Mouse (Mus musculus) midbrain, embryonic 12.5 days (tissue): ENCODE data around the gene Rgs14. TPM values are rescaled to one million over a fixed set of nuclear protein-coding genes. Genes with fewer than 3 reads are reported as not detected.

ENCODE experiments used
- ATAC-seq: fragments of 200-750 bp; cut with Nextera tagmentation; 2 replicates; pipeline ENCODE4 v1.8.0; 2017; ENCODE audit warnings: low read depth, moderate TSS enrichment, moderate library complexity; ENCODE audit not compliant: low FRiP score
- H3K27ac ChIP-seq: fragments of 300-500 bp; sonication (generic); replicated peaks from 2 replicates; pipeline ENCODE4 v1.5.1; 2016; ENCODE audit warnings: mild to moderate bottlenecking
- H3K27me3 ChIP-seq: fragments of 300-500 bp; sonication (generic); 2 replicates; pipeline ENCODE4 v1.6.1; 2016; ENCODE audit warnings: mild to moderate bottlenecking
- H3K36me3 ChIP-seq: fragments of 300-500 bp; sonication (generic); 2 replicates; pipeline ENCODE4 v1.6.1; 2016
- H3K4me1 ChIP-seq: fragments of 300-500 bp; sonication (generic); 2 replicates; pipeline ENCODE4 v1.6.1; 2016
- H3K4me2 ChIP-seq: fragments of 300-500 bp; sonication (generic); replicated peaks from 2 replicates; pipeline ENCODE4 v1.6.1; 2016; ENCODE audit warnings: mild to moderate bottlenecking, moderate library complexity
- H3K4me3 ChIP-seq: fragments of 300-500 bp; sonication (generic); 2 replicates; pipeline ENCODE4 v1.5.1; 2016; ENCODE audit warnings: mild to moderate bottlenecking
- H3K9ac ChIP-seq: fragments of 300-500 bp; sonication (generic); replicated peaks from 2 replicates; pipeline ENCODE4 v1.6.1; 2016; ENCODE audit warnings: mild to moderate bottlenecking, moderate library complexity
- H3K9me3 ChIP-seq: fragments of 300-500 bp; sonication (generic); 2 replicates; pipeline ENCODE4 v1.6.1; 2016; ENCODE audit warnings: mild to moderate bottlenecking
- WGBS: fragments of 180-500 bp; shearing (Covaris S2); methylation state at CpG from one replicate; pipeline ENCODE4 v1.1.7; 2016; 5-methylcytosine and 5-hydroxymethylcytosine counted together
- polyA plus RNA-seq: library from polyadenylated mRNA; unstranded; fragments of >200 nt; fragmentation: Nextera tagmentation; extraction: Ambion mirVana; gene quantifications from 2 replicates; pipeline ENCODE4 v1.2.1, GENCODE M21; 2016

Gene Rgs14
- 0.47 and 0.59 TPM in 2 replicates for polyA plus RNA-seq

DNA sequence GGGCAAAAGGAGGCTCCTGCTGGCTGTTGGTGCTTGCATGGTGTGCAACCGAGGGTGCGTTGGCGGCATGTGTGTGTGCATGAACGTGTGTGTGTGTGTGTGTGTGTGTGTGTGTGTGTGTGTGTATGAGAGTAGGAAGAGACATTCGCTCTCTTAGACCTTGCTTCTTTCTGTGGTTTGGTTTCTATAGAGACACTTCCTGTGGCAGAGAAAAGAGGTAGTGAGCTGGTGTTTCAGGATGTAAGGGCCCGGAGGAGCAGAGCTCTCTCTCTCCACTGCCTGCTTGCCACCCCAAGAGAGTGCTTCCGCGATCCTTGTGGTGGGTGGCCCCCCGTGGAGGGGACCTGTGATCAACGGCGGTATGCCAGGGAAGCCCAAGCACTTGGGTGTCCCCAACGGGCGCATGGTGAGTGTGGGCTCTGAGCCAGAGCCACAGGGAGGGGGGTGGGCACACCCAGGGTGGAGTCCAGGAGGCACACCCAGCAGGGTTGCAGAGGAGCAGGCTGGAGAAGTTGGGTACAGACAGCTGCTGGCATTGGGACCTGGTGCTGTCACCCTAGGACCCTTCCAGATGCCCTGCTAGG lies at the start of gene Rgs14:
TSS of gene Rgs14 (plus strand) at position 202 of the 584 bp plus-strand sequence.
- Histone ChIP-seq H3K27ac (no peak within 1 kb of the TSS), H3K4me3 (no peak within 1 kb of the TSS), H3K4me1 (no peaks in the 10 kb centered on the region), H3K9ac (no peak within 1 kb of the TSS), H3K9me3 (no peaks in the 10 kb centered on the region), H3K36me3 (no peaks in the 10 kb centered on the region), H3K27me3 (peaks cover 64% of the 10 kb centered on the region), H3K4me2 (no peak within 1 kb of the TSS)
- WGBS: 70% methylated on average over 13 of the region's 13 CpGs
- no peak for ATAC-seq

DNA sequence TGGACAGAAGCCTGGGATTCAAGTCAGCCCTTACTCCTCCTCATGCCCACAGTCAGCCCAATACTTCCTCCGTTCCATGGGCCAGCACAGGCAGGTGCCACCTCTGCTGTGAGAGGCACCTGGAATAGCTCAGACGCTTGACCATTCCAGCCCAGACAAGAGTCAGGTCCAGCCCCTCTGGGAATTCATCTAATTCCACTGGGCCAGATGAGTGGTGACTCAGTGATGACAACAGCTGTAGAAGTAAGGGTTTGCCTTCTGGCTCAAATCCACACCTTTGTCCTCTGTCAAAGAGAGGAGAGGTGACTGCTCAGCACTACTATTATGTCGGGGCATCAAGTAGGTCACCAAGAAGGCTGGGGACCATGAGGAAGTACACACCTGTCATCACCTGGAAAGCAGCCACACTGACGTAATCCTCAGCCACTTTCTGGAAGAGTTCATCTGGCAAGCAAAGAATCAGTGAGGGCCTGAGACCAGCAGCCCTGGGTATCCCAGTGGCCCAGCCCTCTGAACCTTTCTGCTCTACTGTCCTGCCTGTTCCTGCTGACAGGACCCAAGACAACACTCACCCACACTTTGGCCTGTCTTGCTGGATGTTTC lies 49.5 kb upstream of the Rgs14 start, which contains the start of gene Prelid1:
TSS of gene Prelid1 (plus strand) at position 570 of the 603 bp plus-strand sequence.
- H3K36me3 ChIP-seq: peaks cover 69% of the 10 kb centered on the region
- peak within 1 kb of the TSS; percentile 93 for H3K9ac ChIP-seq
- no peaks in the 10 kb centered on the region for H3K27me3 ChIP-seq
- no peak within 1 kb of the TSS for H3K27ac ChIP-seq
- H3K4me3 ChIP-seq: peak within 1 kb of the TSS; percentile 92
- no peaks in the 10 kb centered on the region for H3K9me3 ChIP-seq
- no peak for ATAC-seq
- 83% methylated on average over 4 of the region's 4 CpGs for WGBS
- peaks cover 34% of the 10 kb centered on the region for H3K4me1 ChIP-seq
- H3K4me2 ChIP-seq: peak within 1 kb of the TSS; percentile 86

DNA sequence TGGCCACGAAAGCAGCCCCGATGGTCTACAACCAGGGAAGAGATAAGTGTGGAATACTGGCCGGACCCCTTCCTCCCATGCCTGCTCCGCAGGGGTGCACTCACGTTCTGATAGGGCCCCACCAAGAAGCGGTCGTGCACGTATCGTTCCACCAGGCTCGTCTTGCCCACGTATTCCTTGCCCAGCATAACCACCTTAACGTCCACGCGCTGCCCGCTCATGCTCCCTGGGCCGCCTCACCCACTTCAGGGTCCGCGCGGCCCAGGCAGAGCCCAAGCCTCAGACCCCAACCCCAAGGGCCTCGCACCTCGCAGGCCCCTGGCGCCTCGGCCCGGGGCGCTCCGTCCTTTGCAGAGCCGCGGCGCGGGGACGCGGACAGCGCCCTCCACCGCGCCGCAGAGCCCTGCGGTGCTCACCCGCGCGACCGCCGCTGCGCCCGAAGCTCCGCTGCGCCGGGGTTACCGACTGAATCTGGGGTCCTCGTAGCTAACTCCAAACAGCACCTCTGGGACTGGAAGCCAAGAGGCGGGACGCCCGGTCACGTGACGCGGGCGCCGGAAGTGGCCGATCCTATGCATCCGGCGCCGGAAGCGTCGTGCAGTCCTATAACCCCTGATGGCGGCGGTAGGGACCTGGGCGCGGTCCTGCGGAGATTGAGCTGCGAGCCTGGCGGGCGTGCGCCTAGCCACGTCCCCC lies 48.0 kb upstream of the Rgs14 start, which contains the start of gene Rab24:
TSS of gene Rab24 (minus strand) at position 513 of the 696 bp plus-strand sequence.
- WGBS: under 1% methylated on average over 73 of the region's 73 CpGs
- Histone ChIP-seq H3K27ac (peak within 1 kb of the TSS; percentile 63), H3K4me2 (peak within 1 kb of the TSS; percentile 86), H3K36me3 (peaks cover 71% of the 10 kb centered on the region), H3K4me1 (peaks cover 34% of the 10 kb centered on the region), H3K27me3 (no peaks in the 10 kb centered on the region), H3K4me3 (peak within 1 kb of the TSS; percentile 92), H3K9ac (peak within 1 kb of the TSS; percentile 93), H3K9me3 (no peaks in the 10 kb centered on the region)
- peak; percentile 90 for ATAC-seq

DNA sequence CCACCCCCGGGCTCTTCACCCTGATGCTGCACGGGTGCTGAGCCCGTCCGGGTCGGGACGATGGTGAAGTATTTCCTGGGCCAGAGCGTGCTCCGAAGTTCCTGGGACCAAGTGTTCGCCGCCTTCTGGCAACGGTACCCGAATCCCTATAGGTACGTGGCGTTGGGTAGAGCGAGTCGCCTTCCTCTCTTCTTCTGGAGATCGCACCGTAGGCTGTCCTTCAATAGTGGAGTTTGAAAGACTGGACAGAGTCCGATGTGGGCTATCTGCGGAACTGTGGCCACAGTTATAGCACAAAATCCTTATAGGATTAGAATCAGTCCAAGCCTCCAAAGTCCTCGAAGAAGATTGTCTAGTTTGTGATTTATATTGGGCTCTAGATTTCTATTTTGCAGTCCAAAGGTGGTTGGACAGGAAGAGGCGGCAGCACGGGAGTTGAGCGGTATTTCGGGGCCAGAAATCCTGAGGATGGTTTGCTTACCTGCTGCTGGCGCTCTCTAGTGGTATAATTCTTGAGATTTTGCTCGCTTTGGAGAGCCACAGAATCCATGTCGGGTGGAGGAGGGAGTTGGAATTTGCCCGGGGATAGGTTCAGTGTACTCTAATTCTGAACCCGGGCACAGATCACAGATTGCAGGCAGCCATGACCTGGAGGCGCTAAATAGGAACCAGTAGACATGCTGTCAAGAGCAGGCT lies 47.3 kb upstream of the Rgs14 start:
- peaks cover 66% of the 10 kb centered on the region for H3K36me3 ChIP-seq
- peak; percentile 55; the same call in 1 of the 2 replicates for ATAC-seq
- peak overlapping the region; percentile 63 for H3K27ac ChIP-seq
- peaks cover 36% of the 10 kb centered on the region for H3K4me1 ChIP-seq
- H3K9me3 ChIP-seq: no peaks in the 10 kb centered on the region
- peak overlapping the region; percentile 92 for H3K4me3 ChIP-seq
- H3K27me3 ChIP-seq: no peaks in the 10 kb centered on the region
- H3K4me2 ChIP-seq: peak overlapping the region; percentile 86
- WGBS: 1% methylated on average over 31 of the region's 31 CpGs
- peak overlapping the region; percentile 93 for H3K9ac ChIP-seq

DNA sequence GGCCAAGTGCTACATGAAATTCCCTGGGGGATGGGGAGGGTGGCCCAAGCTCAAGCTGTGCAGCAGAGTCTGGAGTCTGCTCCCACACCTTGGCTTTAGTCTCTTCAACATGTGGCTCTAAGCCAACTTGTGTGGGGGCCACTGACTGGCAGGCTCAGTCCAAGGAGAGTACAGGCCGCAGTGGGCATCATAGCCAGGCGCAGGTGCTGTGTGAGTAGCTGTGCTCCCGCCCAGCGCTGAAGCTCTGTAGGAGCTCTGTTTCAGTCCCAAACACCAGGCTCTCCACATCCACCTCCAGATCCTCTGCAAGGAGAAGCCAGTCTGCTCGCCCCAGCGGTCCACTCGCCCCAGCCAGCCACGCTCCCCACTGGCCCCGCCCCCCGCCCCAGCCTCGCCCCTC lies 43.9 kb upstream of the Rgs14 start:
- Histone ChIP-seq H3K4me3 (no peak overlapping the region), H3K36me3 (peaks cover 33% of the 10 kb centered on the region), H3K4me1 (peaks cover 58% of the 10 kb centered on the region), H3K27me3 (peaks cover 11% of the 10 kb centered on the region; the same call in 1 of the 2 replicates), H3K4me2 (no peak overlapping the region), H3K9ac (no peak overlapping the region), H3K27ac (no peak overlapping the region), H3K9me3 (no peaks in the 10 kb centered on the region)
- 83% methylated on average over 11 of the region's 11 CpGs for WGBS
- no peak for ATAC-seq

DNA sequence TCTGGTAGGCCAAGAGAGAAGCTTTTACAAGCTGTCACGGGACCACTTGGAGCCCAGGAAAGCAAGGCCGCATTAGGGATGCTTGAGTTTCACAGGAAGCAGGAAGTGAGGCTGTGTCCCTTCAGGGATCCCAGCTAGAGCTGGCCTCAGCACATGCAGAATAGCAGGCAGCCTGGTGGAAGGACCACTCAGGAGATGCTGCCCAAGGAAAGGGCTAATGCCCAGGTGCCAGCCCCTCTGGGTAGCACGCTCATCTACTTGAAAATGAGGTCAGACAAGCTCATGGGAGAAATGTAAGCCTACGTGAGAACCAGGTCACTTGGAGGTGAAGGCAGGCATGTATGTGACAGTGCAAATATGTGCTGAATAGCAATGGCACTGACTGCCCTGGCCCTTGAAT lies 42.4 kb upstream of the Rgs14 start:
- peaks cover 55% of the 10 kb centered on the region for H3K4me1 ChIP-seq
- H3K36me3 ChIP-seq: peaks cover 32% of the 10 kb centered on the region
- H3K9ac ChIP-seq: no peak overlapping the region
- 0 out of 2 replicates have a peak overlapping the region, but pooled peaks have one; percentile 88 for H3K4me2 ChIP-seq
- H3K27ac ChIP-seq: peak overlapping the region; percentile 0; the same call in 1 of the 2 replicates
- no peaks in the 10 kb centered on the region for H3K9me3 ChIP-seq
- no peak for ATAC-seq
- H3K4me3 ChIP-seq: no peak overlapping the region
- 75% methylated on average over 4 of the region's 4 CpGs for WGBS
- H3K27me3 ChIP-seq: peaks cover 11% of the 10 kb centered on the region; the same call in 1 of the 2 replicates

DNA sequence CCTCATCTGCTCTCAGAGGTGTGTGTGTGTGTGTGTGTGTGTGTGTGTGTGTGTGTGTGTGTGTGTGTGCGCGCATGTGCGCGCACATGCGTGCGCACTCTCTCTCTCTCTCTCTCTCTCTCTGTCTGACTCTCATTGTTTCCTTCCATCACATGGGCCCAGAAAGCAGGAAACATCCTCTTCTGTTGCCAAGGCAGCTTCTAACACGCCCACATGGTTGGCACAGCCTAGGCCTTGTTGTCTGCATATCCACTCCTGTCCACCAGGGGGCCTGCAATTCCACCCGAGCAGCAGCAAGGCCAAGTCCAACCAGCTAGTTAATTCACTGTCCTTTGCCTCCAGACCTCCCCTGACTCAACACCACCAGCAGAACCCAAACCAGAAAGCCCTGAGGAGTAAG lies 41.9 kb upstream of the Rgs14 start:
- Histone ChIP-seq H3K9ac (no peak overlapping the region), H3K4me3 (peak overlapping the region; percentile 72; the same call in 1 of the 2 replicates), H3K27ac (no peak overlapping the region), H3K27me3 (peaks cover 11% of the 10 kb centered on the region; the same call in 1 of the 2 replicates), H3K4me2 (peak overlapping the region; percentile 88), H3K4me1 (peaks cover 52% of the 10 kb centered on the region), H3K36me3 (peaks cover 32% of the 10 kb centered on the region), H3K9me3 (no peaks in the 10 kb centered on the region)
- no peak for ATAC-seq
- WGBS: 0% methylated on average over 2 of the region's 8 CpGs

DNA sequence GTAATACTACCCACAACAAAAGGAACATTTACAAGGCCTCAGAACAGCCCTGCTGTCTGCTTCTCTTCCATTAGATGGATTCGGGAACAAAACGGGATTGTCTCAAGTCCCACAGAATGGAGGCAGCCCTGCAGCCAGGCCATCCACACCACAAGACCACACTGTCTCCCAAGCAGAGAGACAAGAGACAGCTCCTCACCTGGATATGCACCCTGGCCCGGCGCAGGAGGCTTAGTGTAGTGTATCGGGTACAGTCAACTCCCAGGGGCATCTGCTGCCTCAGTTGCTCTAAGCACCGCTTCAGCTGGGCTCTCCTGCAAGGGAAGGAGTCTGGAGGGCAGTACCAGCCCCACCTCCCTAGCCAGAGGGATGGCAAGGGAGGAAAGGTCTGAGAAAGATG lies 41.4 kb upstream of the Rgs14 start:
- WGBS: 84% methylated on average over 6 of the region's 6 CpGs
- H3K9ac ChIP-seq: peak overlapping the region; percentile 82; the same call in 1 of the 2 replicates
- H3K9me3 ChIP-seq: no peaks in the 10 kb centered on the region
- peak overlapping the region; percentile 88 for H3K4me2 ChIP-seq
- ATAC-seq: no peak
- peaks cover 31% of the 10 kb centered on the region for H3K36me3 ChIP-seq
- H3K27ac ChIP-seq: no peak overlapping the region
- peak overlapping the region; percentile 72 for H3K4me3 ChIP-seq
- H3K4me1 ChIP-seq: peaks cover 47% of the 10 kb centered on the region
- H3K27me3 ChIP-seq: peaks cover 11% of the 10 kb centered on the region; the same call in 1 of the 2 replicates

DNA sequence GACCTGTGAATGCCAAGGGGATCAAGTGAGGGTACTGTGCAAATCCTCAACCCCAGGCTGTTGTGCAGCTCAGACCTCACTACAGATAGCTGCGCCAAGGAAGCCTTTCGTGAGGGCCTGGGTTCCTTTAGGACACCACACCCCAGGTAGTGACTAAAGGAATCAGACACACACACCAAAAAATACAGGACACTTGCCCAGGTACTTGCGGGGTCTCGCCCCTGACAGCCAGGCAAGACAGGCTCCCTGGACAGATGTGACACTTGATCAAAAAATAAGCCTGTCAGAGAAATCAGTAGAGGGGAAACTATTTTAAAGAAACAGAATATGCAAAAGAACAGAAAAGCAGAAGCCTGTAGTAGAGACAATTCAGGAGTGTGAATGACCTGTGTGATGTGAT lies 40.9 kb upstream of the Rgs14 start:
- Histone ChIP-seq H3K9ac (peak overlapping the region; percentile 82), H3K4me1 (peaks cover 42% of the 10 kb centered on the region), H3K27me3 (peaks cover 11% of the 10 kb centered on the region; the same call in 1 of the 2 replicates), H3K4me2 (peak overlapping the region; percentile 88), H3K36me3 (peaks cover 27% of the 10 kb centered on the region), H3K9me3 (no peaks in the 10 kb centered on the region), H3K27ac (no peak overlapping the region), H3K4me3 (peak overlapping the region; percentile 72)
- ATAC-seq: no peak
- WGBS: 77% methylated on average over 4 of the region's 4 CpGs

DNA sequence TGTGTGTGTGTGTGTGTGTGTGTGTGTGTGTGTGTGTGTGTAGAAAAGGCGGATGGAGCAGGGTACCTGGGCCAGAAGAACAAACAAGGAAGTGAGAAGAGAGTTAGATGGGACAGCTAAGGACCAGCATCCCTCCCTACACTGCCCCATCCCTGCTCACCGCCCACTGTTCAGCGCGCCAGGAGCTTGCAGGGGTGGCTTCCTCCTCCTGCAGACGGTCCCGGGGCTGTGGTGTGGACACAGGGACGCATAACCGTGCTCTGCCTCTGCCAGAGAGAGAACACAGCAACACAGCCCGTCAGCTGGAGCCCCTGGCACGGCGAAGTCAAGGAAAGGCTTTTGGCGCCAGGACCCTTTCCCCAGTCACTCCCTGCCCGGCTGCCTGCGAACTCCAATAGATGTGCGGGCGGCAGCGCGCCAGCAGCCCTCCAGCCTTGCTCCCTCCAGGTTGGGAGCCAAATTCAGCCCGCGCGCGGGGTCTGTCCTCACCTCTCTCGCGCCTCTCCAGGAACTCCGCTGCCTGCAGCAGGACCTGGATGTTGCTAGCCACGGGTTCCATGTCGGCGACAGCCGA lies 40.3 kb upstream of the Rgs14 start:
- Histone ChIP-seq H3K4me1 (peaks cover 37% of the 10 kb centered on the region), H3K9me3 (no peaks in the 10 kb centered on the region), H3K27me3 (peaks cover 11% of the 10 kb centered on the region; the same call in 1 of the 2 replicates), H3K4me2 (peak overlapping the region; percentile 88), H3K36me3 (peaks cover 21% of the 10 kb centered on the region), H3K27ac (peak overlapping the region; percentile 94), H3K4me3 (peak overlapping the region; percentile 72), H3K9ac (peak overlapping the region; percentile 82)
- 1% methylated on average over 28 of the region's 29 CpGs for WGBS
- ATAC-seq: peak; percentile 45; the same call in 1 of the 2 replicates
